Mouse (Mus musculus) bone marrow macrophage, adult 2 months (primary cell): ENCODE results near the gene Arl4d.

ENCODE experiments used
- CTCF ChIP-seq: IDR thresholded peaks from 2 replicates; pipeline ENCODE4 v1.5.1; 2012; ENCODE audit warnings: low read depth, mild to moderate bottlenecking, low read length, moderate library complexity
- POLR2A ChIP-seq: IDR thresholded peaks from 2 replicates; pipeline ENCODE4 v1.6.1; 2012; ENCODE audit warnings: mild to moderate bottlenecking, low read depth, low read length, borderline replicate concordance

DNA sequence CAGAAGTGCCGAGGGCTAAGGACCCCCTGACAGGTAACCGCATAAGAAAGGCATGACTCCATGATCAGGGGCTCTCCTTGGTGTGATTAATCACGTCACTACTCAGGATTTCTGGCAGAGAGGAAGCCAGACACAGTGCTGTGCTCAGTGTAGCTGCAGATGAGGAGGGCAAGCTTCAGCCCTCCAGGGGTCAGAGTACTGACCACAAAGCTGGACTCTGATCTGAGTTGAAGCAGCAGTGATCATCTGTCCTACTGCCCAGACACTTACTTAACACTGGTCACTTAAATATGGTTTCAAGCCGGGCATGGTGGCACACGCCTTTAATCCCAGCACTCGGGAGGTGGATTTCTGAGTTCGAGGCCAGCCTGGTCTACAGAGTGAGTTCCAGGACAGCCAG lies 4.2 kb upstream of the Arl4d start:
- TF ChIP-seq CTCF (no peak), POLR2A (no peak)
